Mouse (Mus musculus): ENCODE data around the gene Try5.

DNA sequence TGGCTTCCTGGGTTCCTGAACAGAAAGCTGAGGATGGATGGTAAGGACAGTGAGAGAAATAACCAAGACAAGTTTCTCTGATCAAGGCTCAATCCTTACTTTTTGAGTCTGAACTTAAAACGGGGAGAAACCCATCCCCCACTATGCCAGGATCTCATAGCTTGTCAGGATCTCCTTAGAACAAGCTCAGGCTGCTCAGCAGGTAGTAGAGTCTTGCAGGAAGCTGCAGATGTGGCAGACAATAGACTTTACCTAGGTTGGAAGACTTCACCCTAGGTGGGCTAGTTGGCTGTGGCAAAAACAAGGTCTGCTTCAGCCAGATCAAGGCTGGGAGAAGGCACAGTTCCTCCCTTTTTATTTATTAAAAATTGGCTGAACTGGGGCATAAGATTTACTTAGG lies 18.4 kb downstream of the Try5 start:
- TF ChIP-seq CTCF (IDR thresholded peaks at IDR 0.05; ENCODE audit: extremely low read depth, insufficient read depth, low read length) (no peak), POLR2A (IDR thresholded peaks at IDR 0.05; ENCODE audit: extremely low read depth, insufficient read depth, low read length) (no peak)
